Mouse (Mus musculus) E14TG2a.4 (cell line): ENCODE measurements around the gene Mettl2.
A peak's percentile ranks its signal among the peaks of the same experiment; 100 is the strongest.

Experiments used
- H3K27me3 ChIP-seq: 2 replicates; pipeline ENCODE4 v1.6.1; 2014; ENCODE audit warnings: low read length, control low read depth; ENCODE audit not compliant: insufficient read depth
- H3K36me3 ChIP-seq: 2 replicates; pipeline ENCODE4 v1.6.1; 2014; ENCODE audit warnings: low read length, control low read depth; ENCODE audit not compliant: insufficient read depth
- H3K4me1 ChIP-seq: replicated peaks from 2 replicates; pipeline ENCODE4 v1.6.1; 2014; ENCODE audit warnings: low read depth, low read length, control low read depth
- H3K4me3 ChIP-seq: replicated peaks from 2 replicates; pipeline ENCODE4 v1.5.1; 2014; ENCODE audit warnings: mild to moderate bottlenecking, low read length
- H3K9me3 ChIP-seq: 2 replicates; pipeline ENCODE4 v1.6.1; 2014; ENCODE audit warnings: low read length, control low read depth
- CTCF ChIP-seq: conservative IDR thresholded peaks from 2 replicates; pipeline ENCODE4 v1.5.1; 2014; ENCODE audit warnings: low read length
- NANOG ChIP-seq: IDR thresholded peaks from 2 replicates; pipeline ENCODE4 v1.6.1; 2014; ENCODE audit warnings: borderline replicate concordance, low read length, mixed read lengths
- POU5F1 ChIP-seq: IDR thresholded peaks from 2 replicates; pipeline ENCODE4 v1.6.1; 2014; ENCODE audit warnings: low read length, borderline replicate concordance

Mettl2 gene

DNA sequence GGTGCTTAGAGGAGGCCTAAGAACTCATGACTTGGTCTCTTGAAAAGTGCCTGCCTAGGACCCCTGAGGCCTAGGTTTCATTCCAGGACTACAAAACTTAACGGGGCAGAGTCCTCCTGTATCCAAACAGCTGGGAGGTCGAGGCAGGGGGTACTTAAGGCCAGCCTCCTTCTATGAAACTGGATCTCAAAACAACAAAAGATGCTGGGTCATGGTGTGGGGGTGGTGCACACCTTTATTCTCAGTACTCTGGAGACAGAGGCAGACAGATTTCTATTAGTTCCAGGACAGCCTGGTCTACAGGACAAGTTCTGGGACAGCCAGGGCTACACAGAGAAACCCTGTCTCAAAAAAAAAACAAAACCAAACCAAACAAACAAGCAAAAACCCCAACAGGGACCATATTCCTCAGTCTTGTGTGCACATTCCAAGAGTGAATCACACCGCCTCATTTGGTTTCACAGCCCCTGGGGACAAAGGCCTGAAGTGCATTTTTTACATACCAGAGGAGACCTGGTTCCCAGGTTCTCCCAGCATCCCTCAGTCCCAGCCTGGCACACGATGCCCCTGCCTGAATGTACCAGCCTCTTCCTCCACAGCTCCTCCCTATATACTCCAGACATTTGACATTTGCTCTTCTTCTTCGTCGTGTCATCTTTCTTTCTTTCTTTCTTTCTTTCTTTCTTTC, 33.6 kb downstream of the Mettl2 start:
- no peak for TF ChIP-seq NANOG
- no peak for TF ChIP-seq POU5F1
- TF ChIP-seq CTCF = no peak
- H3K36me3 ChIP-seq = no peaks in the 10 kb centered on the region
- H3K27me3 ChIP-seq = peaks cover 5% of the 10 kb centered on the region
- no peaks in the 10 kb centered on the region for H3K9me3 ChIP-seq
- no peak overlapping the region for H3K4me3 ChIP-seq
- H3K4me1 ChIP-seq = peaks cover 89% of the 10 kb centered on the region

DNA sequence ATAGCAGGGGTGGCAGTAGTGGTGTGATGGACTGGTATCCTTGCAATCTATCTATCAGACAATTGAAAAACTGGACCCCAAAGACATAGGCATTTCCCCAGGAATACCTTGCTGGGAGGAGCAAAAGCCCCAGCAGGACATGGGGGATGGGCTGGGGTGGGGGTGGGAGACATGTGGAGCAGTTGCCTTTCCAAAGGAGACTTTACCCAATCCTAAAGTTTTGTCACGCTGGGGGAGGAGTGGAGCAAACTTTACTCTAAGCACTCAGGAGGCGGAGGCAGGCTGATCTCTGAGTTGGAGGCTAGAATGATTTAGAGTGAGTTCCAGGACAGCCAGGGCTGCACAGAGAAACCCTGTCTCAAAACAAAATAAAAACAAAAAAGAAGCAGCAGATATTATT, 35.2 kb downstream of the Mettl2 start:
- Histone ChIP-seq H3K4me1 (peaks cover 90% of the 10 kb centered on the region), H3K4me3 (no peak overlapping the region), H3K36me3 (no peaks in the 10 kb centered on the region), H3K27me3 (peaks cover 21% of the 10 kb centered on the region), H3K9me3 (no peaks in the 10 kb centered on the region)
- TF ChIP-seq POU5F1 (no peak), NANOG (no peak), CTCF (no peak)

DNA sequence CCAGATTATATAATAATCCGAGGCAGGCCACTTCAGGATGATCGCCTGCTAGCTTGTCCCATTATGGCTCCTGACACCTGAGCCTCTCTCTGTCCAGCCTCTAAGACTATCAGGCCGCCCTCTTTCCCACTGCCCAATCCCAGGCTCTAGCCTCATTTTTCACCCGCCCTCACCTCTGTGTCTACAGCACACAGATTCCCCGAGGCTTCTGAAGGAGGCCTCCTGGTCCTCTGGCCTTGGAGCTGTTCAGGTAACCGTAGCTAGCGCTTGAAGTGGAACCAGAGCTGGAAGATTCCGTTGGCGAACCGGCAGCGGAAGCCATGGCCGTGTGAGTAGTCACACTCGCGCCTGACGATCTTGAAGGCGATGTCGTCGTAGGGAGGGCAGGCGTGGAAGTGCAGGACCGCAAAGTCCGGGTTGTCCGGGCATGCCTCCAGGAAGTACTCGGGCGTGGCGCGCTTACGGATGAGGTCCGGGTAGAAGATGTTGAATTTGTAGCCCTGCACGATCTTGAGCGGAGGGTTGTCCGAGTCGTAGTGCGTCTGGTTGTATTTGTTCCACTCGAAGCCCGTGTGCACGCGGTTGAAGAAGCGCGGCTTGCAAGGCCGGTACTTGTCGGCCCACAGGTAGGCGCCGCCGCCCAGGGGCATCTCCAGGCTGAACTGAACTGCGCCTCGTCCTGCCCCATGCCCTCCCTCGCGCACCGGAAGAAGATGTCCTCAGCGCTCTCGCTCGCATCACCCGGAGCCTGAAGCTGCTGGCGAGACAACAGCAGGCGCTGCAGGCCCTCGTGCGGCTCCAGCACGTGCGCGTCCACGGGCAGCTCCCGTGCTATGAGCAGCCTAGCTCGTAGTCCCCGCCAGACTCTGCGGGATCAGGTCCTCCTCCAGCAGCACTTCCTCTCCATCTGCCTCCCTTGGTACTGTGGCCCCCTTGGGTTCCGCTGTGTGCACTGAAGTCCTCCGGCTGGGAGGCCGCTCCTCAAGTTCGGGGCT, 38.6 kb downstream of the Mettl2 start:
- H3K9me3 ChIP-seq = no peaks in the 10 kb centered on the region
- H3K27me3 ChIP-seq = peaks cover 30% of the 10 kb centered on the region
- peak overlapping the region; percentile 75 for H3K4me3 ChIP-seq
- TF ChIP-seq POU5F1 = no peak
- H3K36me3 ChIP-seq = peaks cover 18% of the 10 kb centered on the region
- peaks cover 72% of the 10 kb centered on the region for H3K4me1 ChIP-seq

DNA sequence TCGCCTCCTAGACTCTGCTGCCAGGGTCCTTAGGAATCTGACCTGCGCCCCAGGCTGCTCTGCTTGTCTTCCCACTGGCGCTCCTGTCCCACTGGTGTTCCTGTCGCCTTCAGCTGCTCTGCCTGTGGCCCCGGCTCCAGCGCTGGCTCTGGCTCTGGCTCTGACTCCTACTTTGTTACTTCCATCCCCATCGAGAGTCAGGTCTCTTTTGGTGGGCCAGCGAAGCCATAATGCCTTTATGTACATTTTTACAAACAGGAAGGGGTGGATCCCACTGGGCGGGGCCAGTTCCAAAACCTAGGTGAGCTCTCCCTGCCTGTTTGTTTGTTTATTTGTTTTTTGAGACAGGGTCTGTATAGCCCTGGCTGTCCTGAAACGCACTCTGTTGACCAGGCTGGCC, 40.6 kb downstream of the Mettl2 start:
- Histone ChIP-seq H3K27me3 (peaks cover 30% of the 10 kb centered on the region), H3K4me1 (peaks cover 65% of the 10 kb centered on the region)
- TF ChIP-seq POU5F1 (no peak), NANOG (no peak), CTCF (no peak)

DNA sequence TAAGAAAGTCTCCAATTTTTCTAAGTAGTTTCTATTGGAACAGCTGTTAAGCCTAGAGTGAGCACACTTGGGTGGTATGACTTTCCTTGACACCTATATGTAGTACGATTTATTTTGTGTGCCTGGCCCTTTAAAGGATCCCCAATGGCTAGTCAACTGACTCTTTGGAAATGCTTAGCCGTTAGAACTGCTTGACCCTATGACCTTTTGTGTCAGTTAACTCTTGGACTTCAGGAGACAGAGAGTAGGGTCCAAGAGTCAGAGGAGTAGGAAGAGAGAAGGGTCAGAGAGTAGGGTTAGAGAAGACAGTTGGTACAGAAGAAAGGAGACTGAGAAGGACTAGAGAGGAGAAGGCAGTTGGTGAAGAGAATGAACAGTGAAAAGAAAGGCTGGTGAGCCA, 52.3 kb downstream of the Mettl2 start, which contains the start of gene Tlk2:
TSS of gene Tlk2 (plus strand) at position 292 of the 400 bp plus-strand sequence.
- Histone ChIP-seq H3K9me3 (no peaks in the 10 kb centered on the region), H3K4me1 (peaks cover 30% of the 10 kb centered on the region), H3K27me3 (no peaks in the 10 kb centered on the region), H3K36me3 (peaks cover 17% of the 10 kb centered on the region), H3K4me3 (no peak within 1 kb of the TSS)
- TF ChIP-seq NANOG (no peak), POU5F1 (no peak), CTCF (no peak)

More for the DNA sequence above, 40.6 kb downstream of the Mettl2 start:
- H3K36me3 ChIP-seq = peaks cover 23% of the 10 kb centered on the region
- no peaks in the 10 kb centered on the region for H3K9me3 ChIP-seq
- peak overlapping the region; percentile 75 for H3K4me3 ChIP-seq

DNA sequence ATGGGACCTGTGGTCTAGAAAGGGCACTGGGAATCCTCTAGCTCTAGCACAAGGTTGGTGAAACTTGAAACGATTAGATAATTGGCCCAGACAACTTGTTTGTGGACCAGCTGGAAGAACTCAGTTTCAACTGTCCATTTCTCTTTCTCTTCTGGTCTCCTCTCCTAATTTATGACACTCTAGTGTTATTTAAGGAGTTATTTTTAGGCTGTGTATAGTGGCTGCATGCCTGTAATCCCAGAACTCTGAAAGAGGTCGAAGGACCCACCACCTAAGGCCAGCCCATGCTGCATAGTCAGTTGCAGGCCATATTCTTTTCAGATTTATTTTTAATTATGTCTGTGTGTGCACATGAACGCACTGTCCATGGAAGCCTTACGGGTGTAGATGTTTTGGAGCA, 53.3 kb downstream of the Mettl2 start:
- Histone ChIP-seq H3K4me1 (peaks cover 38% of the 10 kb centered on the region), H3K27me3 (no peaks in the 10 kb centered on the region), H3K36me3 (peaks cover 23% of the 10 kb centered on the region), H3K9me3 (no peaks in the 10 kb centered on the region), H3K4me3 (no peak overlapping the region)
- no peak for TF ChIP-seq CTCF
- no peak for TF ChIP-seq NANOG
- no peak for TF ChIP-seq POU5F1

DNA sequence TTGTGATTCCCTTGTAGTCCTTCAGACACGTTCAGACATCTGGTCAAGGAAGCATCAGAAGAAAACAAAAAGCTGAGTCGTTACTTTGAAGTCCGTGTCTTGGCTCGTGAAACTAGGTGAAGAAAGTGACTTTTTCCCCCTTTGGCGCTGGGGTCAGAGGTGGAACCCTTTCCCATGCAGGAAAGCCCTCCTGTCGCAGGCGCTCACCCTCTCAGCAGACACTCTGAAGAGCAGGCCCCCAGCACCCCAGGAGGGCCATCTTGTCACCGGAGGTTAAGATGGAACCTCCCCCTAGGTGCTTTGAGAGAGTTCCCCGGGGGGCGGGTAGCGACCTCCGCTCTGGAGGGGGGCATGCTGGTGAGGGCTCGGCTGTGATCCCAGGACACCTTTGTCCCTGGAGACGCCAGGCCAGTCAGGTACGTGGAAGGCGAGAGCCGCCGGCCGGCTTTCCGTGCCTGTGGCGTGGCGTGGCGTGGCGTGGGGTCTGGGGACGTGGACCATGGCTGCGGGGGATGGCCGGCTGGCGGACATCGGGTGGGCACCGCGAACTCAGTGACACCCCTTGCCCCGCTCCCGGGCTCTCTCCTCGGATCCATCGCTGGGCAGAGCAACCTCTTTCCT, 54.4 kb downstream of the Mettl2 start:
- Histone ChIP-seq H3K27me3 (no peaks in the 10 kb centered on the region), H3K9me3 (no peaks in the 10 kb centered on the region), H3K4me1 (peaks cover 45% of the 10 kb centered on the region), H3K4me3 (peak overlapping the region; percentile 91), H3K36me3 (peaks cover 32% of the 10 kb centered on the region)
- TF ChIP-seq CTCF (no peak), NANOG (no peak)

DNA sequence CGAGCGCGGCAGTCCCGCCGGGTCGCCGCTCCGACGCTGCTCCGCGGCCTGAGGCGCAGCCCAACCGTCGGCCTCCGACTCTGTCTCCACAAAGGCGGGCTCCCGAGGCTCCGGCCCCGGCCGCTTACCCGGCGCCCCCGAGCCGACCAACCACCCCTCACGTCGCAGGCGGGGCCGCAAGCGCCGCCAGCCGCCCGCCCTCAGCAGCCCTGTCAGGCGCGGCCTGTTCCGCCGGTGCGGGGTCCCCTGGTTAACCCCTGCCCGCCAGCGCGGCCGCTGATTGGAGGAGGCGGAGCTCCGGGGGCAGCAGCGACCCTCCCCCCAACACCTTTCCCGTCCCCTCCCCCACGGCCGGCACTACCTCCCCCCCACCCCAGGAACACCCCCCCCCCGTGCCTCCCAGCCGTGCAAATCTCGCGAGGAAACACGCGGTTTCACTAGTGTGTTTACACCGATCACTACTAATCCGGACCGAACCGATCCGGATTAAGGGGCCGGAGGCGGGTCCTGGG, 55.0 kb downstream of the Mettl2 start:
- Histone ChIP-seq H3K36me3 (peaks cover 37% of the 10 kb centered on the region), H3K4me3 (peak overlapping the region; percentile 91), H3K9me3 (no peaks in the 10 kb centered on the region), H3K4me1 (peaks cover 45% of the 10 kb centered on the region), H3K27me3 (no peaks in the 10 kb centered on the region)
- TF ChIP-seq CTCF = no peak
- no peak for TF ChIP-seq POU5F1
- no peak for TF ChIP-seq NANOG
